Mouse (Mus musculus) forebrain, embryonic 15.5 days (tissue): ENCODE measurements at regions not wholly inside any gene's neighbourhood (a gene's known extent, or its start where the extent isn't known, plus 50 kb on each side); places are given as distances from the start of the nearest gene placed in this dataset.

Experiments used
- ATAC-seq: fragments of 200-750 bp; cut with Nextera tagmentation; replicated peaks from 2 replicates; pipeline ENCODE4 v1.8.0; 2017; ENCODE audit warnings: mild to moderate bottlenecking, moderate TSS enrichment, moderate library complexity
- H3K27ac ChIP-seq: fragments of 300-500 bp; sonication (generic); replicated peaks from 2 replicates; pipeline ENCODE4 v1.5.1; 2015; ENCODE audit warnings: mild to moderate bottlenecking, inconsistent platforms
- H3K27me3 ChIP-seq: fragments of 300-500 bp; sonication (generic); 2 replicates; pipeline ENCODE4 v1.6.1; 2015; ENCODE audit warnings: inconsistent platforms
- H3K36me3 ChIP-seq: fragments of 300-500 bp; sonication (generic); 2 replicates; pipeline ENCODE4 v1.6.1; 2015; ENCODE audit warnings: mild to moderate bottlenecking, inconsistent platforms
- H3K4me1 ChIP-seq: fragments of 300-500 bp; sonication (generic); 2 replicates; pipeline ENCODE4 v1.6.1; 2015; ENCODE audit warnings: inconsistent platforms
- H3K4me2 ChIP-seq: fragments of 300-500 bp; sonication (generic); replicated peaks from 2 replicates; pipeline ENCODE4 v1.6.1; 2015; ENCODE audit warnings: mild to moderate bottlenecking, inconsistent platforms
- H3K4me3 ChIP-seq: fragments of 300-500 bp; sonication (generic); 2 replicates; pipeline ENCODE4 v1.5.1; 2015; ENCODE audit warnings: mild to moderate bottlenecking, inconsistent platforms
- H3K9ac ChIP-seq: fragments of 300-500 bp; sonication (generic); replicated peaks from 2 replicates; pipeline ENCODE4 v1.6.1; 2015; ENCODE audit warnings: mild to moderate bottlenecking, inconsistent platforms
- H3K9me3 ChIP-seq: fragments of 300-500 bp; sonication (generic); 2 replicates; pipeline ENCODE4 v1.6.1; 2016; ENCODE audit warnings: inconsistent platforms
- WGBS: fragments of 180-500 bp; shearing (Covaris S2); methylation state at CpG from one replicate; pipeline ENCODE4 v1.1.7; 2015; ENCODE audit warnings: mixed read lengths; 5-methylcytosine and 5-hydroxymethylcytosine counted together

DNA sequence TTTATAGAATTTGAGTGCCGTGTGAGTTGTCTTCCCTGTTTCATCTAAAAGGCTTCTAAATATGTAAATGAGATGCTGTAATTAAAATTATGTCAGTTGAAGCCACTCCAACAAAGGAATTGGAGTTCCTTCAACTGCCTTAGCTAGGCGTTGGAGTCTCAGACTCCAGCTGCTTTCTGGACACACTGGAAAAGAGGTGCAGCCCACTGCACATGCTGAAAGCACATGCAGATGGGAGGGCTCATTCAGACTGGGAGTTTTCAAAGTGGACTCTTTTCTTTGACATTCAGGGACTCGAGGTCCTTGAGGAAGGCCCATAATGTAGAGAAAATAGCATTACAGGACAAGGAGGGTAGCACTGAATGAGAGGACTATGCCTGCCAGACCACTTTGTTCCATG lies 650.7 kb downstream of the Robo2 start:
- no peak for ATAC-seq
- no peak overlapping the region for H3K4me3 ChIP-seq
- no peak overlapping the region for H3K9ac ChIP-seq
- H3K9me3 ChIP-seq: no peaks in the 10 kb centered on the region
- WGBS: 13% methylated on average over 3 of the region's 3 CpGs
- H3K4me1 ChIP-seq: peaks cover 7% of the 10 kb centered on the region; the same call in 1 of the 2 replicates
- no peaks in the 10 kb centered on the region for H3K27me3 ChIP-seq
- H3K27ac ChIP-seq: no peak overlapping the region
- no peaks in the 10 kb centered on the region for H3K36me3 ChIP-seq
- H3K4me2 ChIP-seq: no peak overlapping the region

DNA sequence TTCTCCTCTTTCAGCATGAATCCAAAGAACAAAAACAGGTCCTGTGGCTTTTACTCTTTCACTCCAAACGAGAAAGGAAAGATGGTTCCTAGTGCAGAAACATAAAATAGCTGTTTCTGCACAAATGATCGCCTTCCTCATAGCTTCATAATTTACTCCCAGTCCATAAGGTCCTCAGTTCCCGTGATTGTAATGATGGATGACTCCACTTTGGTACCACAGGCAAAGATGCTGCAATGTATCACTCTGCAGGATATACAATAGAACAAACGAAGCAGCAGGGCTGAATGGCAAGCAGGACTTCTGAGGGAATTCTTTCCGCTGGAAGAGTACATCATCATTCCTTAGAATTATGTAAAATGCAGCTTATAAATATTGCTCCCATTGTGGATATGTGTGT lies 652.8 kb downstream of the Robo2 start:
- Histone ChIP-seq H3K4me1 (peaks cover 7% of the 10 kb centered on the region; the same call in 1 of the 2 replicates), H3K9ac (no peak overlapping the region), H3K4me3 (no peak overlapping the region), H3K9me3 (no peaks in the 10 kb centered on the region), H3K27me3 (no peaks in the 10 kb centered on the region), H3K27ac (no peak overlapping the region), H3K4me2 (no peak overlapping the region), H3K36me3 (no peaks in the 10 kb centered on the region)
- whole genome bisulfite sequencing: 53% methylated on average over 5 of the region's 5 CpGs
- ATAC-seq: no peak

GRCm38 (mm10) chr16:73754302-73754701 lies 657.3 kb downstream of the Robo2 start:
- WGBS: 86% methylated on average over 5 of the region's 5 CpGs
- ATAC-seq: no peak
- Histone ChIP-seq H3K27ac (no peak overlapping the region), H3K4me2 (no peak overlapping the region), H3K27me3 (no peaks in the 10 kb centered on the region), H3K4me3 (no peak overlapping the region), H3K4me1 (no peaks in the 10 kb centered on the region), H3K9me3 (no peaks in the 10 kb centered on the region), H3K9ac (no peak overlapping the region), H3K36me3 (no peaks in the 10 kb centered on the region)

DNA sequence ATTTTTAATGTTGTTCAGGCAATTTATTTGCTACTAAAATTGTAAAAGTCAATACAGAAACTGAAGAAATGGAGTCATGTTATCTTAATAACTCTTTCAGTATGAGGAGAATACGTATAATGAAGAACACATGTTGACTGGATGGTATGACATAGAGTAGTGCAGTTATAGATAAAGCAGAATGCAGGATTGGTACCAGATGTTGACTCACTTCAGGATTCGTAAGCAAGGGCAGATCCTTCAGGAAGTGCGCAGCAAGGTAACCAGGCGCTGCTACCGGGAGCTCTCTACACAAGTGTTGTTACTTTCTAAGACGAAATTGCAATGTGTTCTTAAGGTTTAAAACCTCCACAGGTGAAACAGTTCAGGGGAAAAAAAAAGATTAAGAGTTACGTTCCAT lies 683.3 kb downstream of the Robo2 start:
- no peak overlapping the region for H3K4me3 ChIP-seq
- H3K27ac ChIP-seq: no peak overlapping the region
- H3K9ac ChIP-seq: no peak overlapping the region
- no peaks in the 10 kb centered on the region for H3K36me3 ChIP-seq
- no peaks in the 10 kb centered on the region for H3K27me3 ChIP-seq
- no peaks in the 10 kb centered on the region for H3K4me1 ChIP-seq
- ATAC-seq: no peak
- WGBS: 89% methylated on average over 7 of the region's 7 CpGs
- H3K9me3 ChIP-seq: no peaks in the 10 kb centered on the region
- H3K4me2 ChIP-seq: no peak overlapping the region

- Histone ChIP-seq H3K27ac (no peak overlapping the region), H3K27me3 (no peaks in the 10 kb centered on the region), H3K4me2 (no peak overlapping the region), H3K9ac (no peak overlapping the region), H3K9me3 (no peaks in the 10 kb centered on the region), H3K4me1 (no peaks in the 10 kb centered on the region), H3K4me3 (no peak overlapping the region), H3K36me3 (no peaks in the 10 kb centered on the region)
- WGBS: 28% methylated on average over 3 of the region's 3 CpGs
- no peak for ATAC-seq
Measured at GRCm38 (mm10) chr16:73719691-73720090, 691.9 kb downstream of the Robo2 start.

GRCm38 (mm10) chr16:73716301-73716700 lies 695.3 kb downstream of the Robo2 start:
- Histone ChIP-seq H3K4me1 (no peaks in the 10 kb centered on the region), H3K27ac (no peak overlapping the region), H3K27me3 (no peaks in the 10 kb centered on the region), H3K9me3 (no peaks in the 10 kb centered on the region), H3K36me3 (no peaks in the 10 kb centered on the region), H3K9ac (no peak overlapping the region), H3K4me2 (no peak overlapping the region), H3K4me3 (no peak overlapping the region)
- WGBS: 77% methylated on average over 5 of the region's 5 CpGs
- ATAC-seq: no peak

DNA sequence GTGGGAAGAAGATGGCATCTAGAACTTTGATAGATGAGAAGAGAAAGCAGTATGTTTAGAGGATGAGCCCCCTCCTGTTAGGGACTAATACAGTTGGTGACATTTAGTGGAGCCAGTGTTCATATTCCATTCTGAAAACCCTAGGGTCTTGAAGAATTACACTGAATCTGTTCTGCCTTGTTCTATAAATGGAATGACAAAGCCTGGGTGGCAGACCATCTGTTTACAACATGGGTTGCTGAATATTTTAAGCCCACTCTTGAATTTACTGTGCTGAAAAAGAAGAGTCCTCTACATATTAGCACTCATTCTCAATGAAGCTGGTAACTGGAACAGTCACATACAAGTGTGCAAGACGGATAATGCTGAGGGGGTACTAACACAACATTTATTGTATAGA lies 704.6 kb downstream of the Robo2 start:
- Histone ChIP-seq H3K27me3 (no peaks in the 10 kb centered on the region), H3K36me3 (no peaks in the 10 kb centered on the region), H3K4me1 (no peaks in the 10 kb centered on the region), H3K27ac (no peak overlapping the region), H3K4me2 (no peak overlapping the region), H3K9me3 (no peaks in the 10 kb centered on the region), H3K9ac (no peak overlapping the region), H3K4me3 (no peak overlapping the region)
- ATAC-seq: no peak
- WGBS: 86% methylated on average over 1 of the region's 1 CpGs

- Histone ChIP-seq H3K9ac (no peak overlapping the region), H3K27ac (no peak overlapping the region), H3K4me1 (no peaks in the 10 kb centered on the region), H3K4me3 (no peak overlapping the region), H3K9me3 (no peaks in the 10 kb centered on the region), H3K27me3 (no peaks in the 10 kb centered on the region), H3K4me2 (no peak overlapping the region), H3K36me3 (no peaks in the 10 kb centered on the region)
- 54% methylated on average over 11 of the region's 11 CpGs for WGBS
- ATAC-seq: no peak
Measured at GRCm38 (mm10) chr16:73689274-73689673, 722.4 kb downstream of the Robo2 start.

GRCm38 (mm10) chr16:73679804-73680203 lies 731.8 kb downstream of the Robo2 start:
- Histone ChIP-seq H3K4me2 (no peak overlapping the region), H3K9me3 (no peaks in the 10 kb centered on the region), H3K27ac (no peak overlapping the region), H3K36me3 (no peaks in the 10 kb centered on the region), H3K27me3 (no peaks in the 10 kb centered on the region), H3K9ac (no peak overlapping the region), H3K4me3 (no peak overlapping the region), H3K4me1 (no peaks in the 10 kb centered on the region)
- 73% methylated on average over 10 of the region's 10 CpGs for WGBS
- no peak for ATAC-seq

GRCm38 (mm10) chr16:73670516-73670915 lies 741.1 kb downstream of the Robo2 start:
- no peak for ATAC-seq
- Histone ChIP-seq H3K9me3 (no peaks in the 10 kb centered on the region), H3K4me1 (no peaks in the 10 kb centered on the region), H3K27me3 (no peaks in the 10 kb centered on the region), H3K4me2 (no peak overlapping the region), H3K9ac (no peak overlapping the region), H3K36me3 (no peaks in the 10 kb centered on the region), H3K4me3 (no peak overlapping the region), H3K27ac (no peak overlapping the region)
- 38% methylated on average over 6 of the region's 6 CpGs for WGBS

DNA sequence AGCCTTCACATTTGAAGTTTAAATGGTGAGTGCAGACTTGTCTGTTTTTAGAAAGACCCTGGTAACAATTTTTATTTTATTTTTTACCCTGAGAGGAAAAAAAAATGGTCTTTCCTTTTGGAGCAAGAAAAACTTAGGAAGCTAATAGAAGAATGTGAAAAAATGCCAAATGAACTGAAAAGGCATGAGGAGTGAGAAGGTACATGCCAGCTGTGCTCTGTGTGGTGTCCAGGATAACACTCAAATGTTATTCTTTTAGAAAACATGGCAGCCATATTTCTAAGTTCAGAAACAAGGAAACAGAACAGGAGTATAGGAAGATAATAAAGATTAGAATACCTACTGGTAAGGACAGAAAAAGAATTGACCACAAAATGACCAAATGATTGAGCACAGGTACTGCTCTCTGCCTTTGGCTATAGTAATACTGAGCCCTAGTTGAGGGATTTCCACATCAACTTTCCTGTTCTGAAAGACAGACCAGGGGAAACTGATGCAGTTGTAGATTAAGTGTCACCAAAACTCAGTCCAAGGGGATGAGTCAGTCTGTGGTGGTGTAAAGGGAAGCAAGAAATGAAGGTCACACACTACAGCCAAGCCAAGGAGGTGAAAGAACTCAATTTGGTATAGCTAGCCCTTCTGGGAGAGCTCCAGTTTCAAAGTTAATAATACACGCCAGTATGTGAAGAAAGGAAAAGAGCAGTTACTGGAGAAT lies 758.5 kb downstream of the Robo2 start:
- no peak overlapping the region for H3K4me2 ChIP-seq
- no peaks in the 10 kb centered on the region for H3K4me1 ChIP-seq
- no peak overlapping the region for H3K4me3 ChIP-seq
- H3K36me3 ChIP-seq: no peaks in the 10 kb centered on the region
- 90% methylated on average over 1 of the region's 1 CpGs for WGBS
- no peak overlapping the region for H3K9ac ChIP-seq
- no peak for ATAC-seq
- no peaks in the 10 kb centered on the region for H3K27me3 ChIP-seq
- H3K27ac ChIP-seq: no peak overlapping the region
- no peaks in the 10 kb centered on the region for H3K9me3 ChIP-seq

- H3K27ac ChIP-seq: peak overlapping the region; percentile 70
- ATAC-seq: peak; percentile 68; the same call in 1 of the 2 replicates
- H3K27me3 ChIP-seq: no peaks in the 10 kb centered on the region
- H3K9me3 ChIP-seq: no peaks in the 10 kb centered on the region
- H3K9ac ChIP-seq: no peak overlapping the region
- H3K4me1 ChIP-seq: peaks cover 13% of the 10 kb centered on the region
- no peak overlapping the region; the same call in 1 of the 2 replicates for H3K4me3 ChIP-seq
- no peaks in the 10 kb centered on the region for H3K36me3 ChIP-seq
- 51% methylated on average over 19 of the region's 19 CpGs for WGBS
- peak overlapping the region; percentile 36 for H3K4me2 ChIP-seq
Measured at GRCm38 (mm10) chr16:73647201-73647782, 764.3 kb downstream of the Robo2 start.

- WGBS: 85% methylated on average over 9 of the region's 9 CpGs
Measured at GRCm38 (mm10) chr16:73613017-73613416, 798.6 kb downstream of the Robo2 start.

More at GRCm38 (mm10) chr16:73613017-73613416, 798.6 kb downstream of the Robo2 start:
- H3K9ac ChIP-seq: no peak overlapping the region
- H3K4me1 ChIP-seq: no peaks in the 10 kb centered on the region
- no peaks in the 10 kb centered on the region for H3K27me3 ChIP-seq
- no peak overlapping the region for H3K27ac ChIP-seq
- H3K36me3 ChIP-seq: no peaks in the 10 kb centered on the region
- no peaks in the 10 kb centered on the region for H3K9me3 ChIP-seq
- ATAC-seq: no peak
- H3K4me2 ChIP-seq: no peak overlapping the region
- H3K4me3 ChIP-seq: no peak overlapping the region
